Mouse (Mus musculus) forebrain, embryonic 16.5 days (tissue): ENCODE measurements around the gene Tuba8. TPM values are rescaled to one million over a fixed set of nuclear protein-coding genes. Genes with fewer than 3 reads are reported as not detected.

Experiments used
- ATAC-seq: fragments of 200-750 bp; cut with Nextera tagmentation; 2 replicates; pipeline ENCODE4 v1.8.0; 2017; ENCODE audit warnings: mild to moderate bottlenecking, moderate library complexity
- H3K27ac ChIP-seq: fragments of 300-500 bp; sonication (generic); 2 replicates; pipeline ENCODE4 v1.5.1; 2014; ENCODE audit warnings: low read length, control low read depth
- H3K27me3 ChIP-seq: fragments of 300-500 bp; sonication (generic); replicated peaks from 2 replicates; pipeline ENCODE4 v1.6.1; 2014; ENCODE audit warnings: low read length; ENCODE audit not compliant: control insufficient read depth, insufficient read depth
- H3K36me3 ChIP-seq: fragments of 300-500 bp; sonication (generic); 2 replicates; pipeline ENCODE4 v1.6.1; 2014; ENCODE audit not compliant: control insufficient read depth, insufficient read depth
- H3K4me1 ChIP-seq: fragments of 300-500 bp; sonication (generic); replicated peaks from 2 replicates; pipeline ENCODE4 v1.6.1; 2014; ENCODE audit warnings: low read length; ENCODE audit not compliant: control insufficient read depth, insufficient read depth
- H3K4me2 ChIP-seq: fragments of 300-500 bp; sonication (generic); 2 replicates; pipeline ENCODE4 v1.6.1; 2014; ENCODE audit warnings: mild to moderate bottlenecking, low read length, control low read depth
- H3K4me3 ChIP-seq: fragments of 300-500 bp; sonication (generic); replicated peaks from 2 replicates; pipeline ENCODE4 v1.5.1; 2014; ENCODE audit warnings: mild to moderate bottlenecking, low read length, control low read depth
- H3K9ac ChIP-seq: fragments of 300-500 bp; sonication (generic); replicated peaks from 2 replicates; pipeline ENCODE4 v1.6.1; 2014; ENCODE audit warnings: low read depth, low read length, control low read depth
- H3K9me3 ChIP-seq: fragments of 300-500 bp; sonication (generic); 2 replicates; pipeline ENCODE4 v1.6.1; 2016; ENCODE audit warnings: low read length; ENCODE audit not compliant: control insufficient read depth
- WGBS: fragments of 180-500 bp; shearing (Covaris S2); extraction: QIAGEN DNeasy Blood & Tissue Kit; methylation state at CpG from one replicate; pipeline ENCODE4 v1.1.7; 2014; 5-methylcytosine and 5-hydroxymethylcytosine counted together
- polyA plus RNA-seq: library from polyadenylated mRNA; unstranded; fragments of >200 nt; fragmentation: Nextera tagmentation; extraction: Ambion mirVana; gene quantifications from 2 replicates; pipeline ENCODE4 v1.2.1, GENCODE M21; 2015

The Tuba8 gene
- polyA plus RNA-seq, 1 experiment from 2014 or later: 0.35 TPM

- H3K9ac ChIP-seq: no peak overlapping the region
- peaks cover 9% of the 10 kb centered on the region for H3K4me1 ChIP-seq
- H3K27me3 ChIP-seq: no peaks in the 10 kb centered on the region
- H3K27ac ChIP-seq: no peak overlapping the region
- ATAC-seq: no peak
- no peak overlapping the region for H3K4me3 ChIP-seq
- no peaks in the 10 kb centered on the region for H3K36me3 ChIP-seq
- H3K9me3 ChIP-seq: no peaks in the 10 kb centered on the region
- H3K4me2 ChIP-seq: no peak overlapping the region
- WGBS: 79% methylated on average over 2 of the region's 2 CpGs
Observed at GRCm38 (mm10) chr6:121241780-121242179, 31.3 kb downstream of the Tuba8 start.

DNA sequence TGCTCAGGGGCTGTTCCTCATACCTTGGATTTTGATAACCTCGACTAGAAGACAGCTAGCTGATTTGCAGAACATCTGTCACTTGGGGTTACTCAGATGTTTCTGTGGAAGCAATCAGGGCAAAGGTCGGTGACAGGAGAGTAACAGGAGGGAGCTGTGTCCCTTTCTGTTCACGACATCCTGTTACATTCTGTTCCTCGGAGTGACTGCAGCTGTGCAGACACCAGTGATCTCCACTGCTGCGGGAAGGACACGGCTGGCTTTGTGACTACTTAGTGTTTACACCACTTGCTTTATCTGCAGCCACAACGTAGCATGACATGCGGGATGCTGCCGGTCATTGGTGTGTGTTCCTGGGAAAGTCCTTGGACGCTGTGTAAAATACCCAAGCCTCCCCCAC is 32.7 kb downstream of the Tuba8 start:
- WGBS: 76% methylated on average over 10 of the region's 10 CpGs
- no peaks in the 10 kb centered on the region for H3K9me3 ChIP-seq
- no peaks in the 10 kb centered on the region for H3K36me3 ChIP-seq
- H3K27ac ChIP-seq: no peak overlapping the region
- no peaks in the 10 kb centered on the region for H3K27me3 ChIP-seq
- H3K4me1 ChIP-seq: peaks cover 9% of the 10 kb centered on the region
- no peak for ATAC-seq
- no peak overlapping the region for H3K4me3 ChIP-seq
- H3K4me2 ChIP-seq: no peak overlapping the region
- H3K9ac ChIP-seq: no peak overlapping the region

DNA sequence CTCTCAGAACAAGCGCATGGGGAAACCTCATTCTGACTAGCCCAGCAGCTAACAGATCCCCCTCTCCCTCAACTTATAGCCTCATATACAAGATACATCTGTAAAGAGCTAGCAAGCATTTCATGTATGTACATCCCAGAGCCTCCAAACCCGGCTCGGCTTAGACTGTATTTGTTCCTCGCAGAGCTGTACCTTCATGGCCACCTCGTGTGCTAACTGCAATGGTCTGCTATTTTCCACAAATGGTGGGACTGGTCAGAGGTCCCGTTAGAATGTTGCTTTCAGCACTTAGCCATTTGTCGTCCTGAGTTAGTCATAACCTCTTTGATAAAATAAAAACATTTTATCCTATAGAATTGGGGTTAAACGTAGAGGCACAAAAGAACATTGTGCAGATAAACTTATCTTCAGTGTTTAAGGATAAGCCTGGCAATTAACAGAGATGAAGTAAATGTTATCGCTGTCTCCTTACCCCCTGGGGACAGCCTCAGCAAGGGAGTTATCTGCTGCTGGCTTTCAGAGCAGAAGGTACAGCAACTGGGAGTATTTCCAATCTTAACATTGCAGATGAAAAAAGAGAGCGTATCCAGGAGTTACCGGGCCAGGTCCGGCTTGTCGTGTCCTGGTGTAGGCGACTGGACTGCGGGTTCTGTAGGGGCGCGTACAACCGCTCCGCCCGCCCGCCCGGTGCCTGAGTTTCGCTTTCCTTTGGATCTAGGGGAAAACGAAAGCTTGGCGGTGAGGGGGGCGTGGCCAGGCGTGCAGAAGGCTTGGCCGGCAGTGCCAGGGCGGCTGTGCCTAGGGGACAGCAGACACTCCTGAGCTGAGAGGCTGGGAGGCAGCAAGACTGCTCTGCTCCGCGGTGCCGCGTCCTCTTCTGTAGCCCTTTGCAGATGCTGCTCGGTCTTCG is 34.9 kb downstream of the Tuba8 start, which contains the start of gene Usp18:
Usp18 (plus strand) TSS at position 780 of the 910 bp plus-strand sequence.
- H3K27me3 ChIP-seq: no peaks in the 10 kb centered on the region
- peaks cover 9% of the 10 kb centered on the region for H3K4me1 ChIP-seq
- peak within 1 kb of the TSS; percentile 51 for H3K9ac ChIP-seq
- no peak within 1 kb of the TSS for H3K27ac ChIP-seq
- H3K4me3 ChIP-seq: peak within 1 kb of the TSS; percentile 51
- H3K4me2 ChIP-seq: peak within 1 kb of the TSS; percentile 77
- ATAC-seq: peak; percentile 98
- no peaks in the 10 kb centered on the region for H3K9me3 ChIP-seq
- 10% methylated on average over 35 of the region's 35 CpGs for WGBS
- no peaks in the 10 kb centered on the region for H3K36me3 ChIP-seq

- ATAC-seq: peak; percentile 37
- WGBS: 11% methylated on average over 4 of the region's 4 CpGs
- Histone ChIP-seq H3K9ac (peak overlapping the region; percentile 51), H3K4me1 (peaks cover 9% of the 10 kb centered on the region), H3K27ac (no peak overlapping the region), H3K36me3 (no peaks in the 10 kb centered on the region), H3K4me2 (peak overlapping the region; percentile 77), H3K4me3 (peak overlapping the region; percentile 51), H3K27me3 (no peaks in the 10 kb centered on the region), H3K9me3 (no peaks in the 10 kb centered on the region)
Observed at GRCm38 (mm10) chr6:121246037-121246361, 35.5 kb downstream of the Tuba8 start.

- Histone ChIP-seq H3K9me3 (no peaks in the 10 kb centered on the region), H3K4me1 (peaks cover 5% of the 10 kb centered on the region), H3K4me2 (no peak overlapping the region), H3K27me3 (no peaks in the 10 kb centered on the region), H3K4me3 (no peak overlapping the region), H3K9ac (no peak overlapping the region), H3K27ac (no peak overlapping the region), H3K36me3 (no peaks in the 10 kb centered on the region)
- no peak for ATAC-seq
- WGBS: 40% methylated on average over 1 of the region's 1 CpGs
Observed at GRCm38 (mm10) chr6:121250406-121250805, 39.9 kb downstream of the Tuba8 start.

DNA sequence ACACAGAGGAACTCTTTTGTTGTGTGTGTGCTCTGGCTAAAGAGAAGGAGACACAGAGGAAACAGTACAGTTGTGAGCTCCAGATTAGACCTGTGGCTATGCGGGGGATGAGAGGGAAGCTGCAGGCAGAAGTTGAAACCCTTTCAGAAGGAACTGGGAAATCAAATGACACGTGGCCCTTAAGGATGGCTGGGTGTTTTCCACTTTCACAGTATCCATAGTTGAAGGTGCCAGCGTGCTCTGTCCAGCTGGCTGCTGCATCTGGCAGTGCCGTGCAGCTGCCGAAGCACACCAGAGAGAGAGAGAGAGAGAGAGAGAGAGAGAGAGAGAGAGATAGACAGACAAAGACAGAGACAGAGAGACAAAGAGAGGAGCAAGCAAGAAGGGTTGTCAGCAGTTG is 40.8 kb downstream of the Tuba8 start:
- Histone ChIP-seq H3K36me3 (no peaks in the 10 kb centered on the region), H3K9me3 (no peaks in the 10 kb centered on the region), H3K4me1 (no peaks in the 10 kb centered on the region), H3K27ac (no peak overlapping the region), H3K4me2 (no peak overlapping the region), H3K9ac (no peak overlapping the region), H3K4me3 (no peak overlapping the region), H3K27me3 (no peaks in the 10 kb centered on the region)
- WGBS: 56% methylated on average over 5 of the region's 5 CpGs
- no peak for ATAC-seq

- Histone ChIP-seq H3K4me3 (no peak overlapping the region), H3K27ac (no peak overlapping the region), H3K36me3 (no peaks in the 10 kb centered on the region), H3K9ac (no peak overlapping the region), H3K4me2 (no peak overlapping the region), H3K27me3 (no peaks in the 10 kb centered on the region), H3K9me3 (0 out of 2 replicates have a peak, but pooled peaks cover 4% of the 10 kb centered on the region), H3K4me1 (no peaks in the 10 kb centered on the region)
- 31% methylated on average over 9 of the region's 9 CpGs for WGBS
- no peak for ATAC-seq
Observed at GRCm38 (mm10) chr6:121260548-121260947, 50.1 kb downstream of the Tuba8 start.

- WGBS: 90% methylated on average over 8 of the region's 8 CpGs
Observed at GRCm38 (mm10) chr6:121261233-121261632, 50.7 kb downstream of the Tuba8 start.

DNA sequence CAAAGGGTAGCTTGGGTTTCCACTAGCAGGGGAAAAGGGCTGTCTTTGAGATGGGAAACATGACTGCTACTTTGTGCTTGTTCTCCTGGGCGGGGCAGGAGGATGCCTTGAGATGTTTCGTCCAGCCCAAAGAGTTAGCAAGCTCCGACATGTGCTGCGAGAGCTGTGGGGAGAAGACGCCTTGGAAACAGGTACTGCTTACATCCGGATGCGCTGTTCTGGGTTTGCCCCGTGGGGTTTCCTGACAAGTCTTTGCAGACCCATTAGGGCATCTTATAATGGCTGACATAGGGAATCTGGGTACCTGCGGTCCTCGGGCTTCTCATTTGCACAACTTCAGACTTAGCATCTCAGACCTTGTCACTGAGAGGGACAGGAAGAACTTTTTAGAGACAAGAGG is 51.5 kb downstream of the Tuba8 start:
- no peaks in the 10 kb centered on the region for H3K36me3 ChIP-seq
- WGBS: 95% methylated on average over 10 of the region's 10 CpGs
- ATAC-seq: no peak
- H3K27ac ChIP-seq: no peak overlapping the region
- H3K9ac ChIP-seq: no peak overlapping the region
- H3K4me3 ChIP-seq: no peak overlapping the region
- no peaks in the 10 kb centered on the region for H3K4me1 ChIP-seq
- no peaks in the 10 kb centered on the region for H3K27me3 ChIP-seq
- 0 out of 2 replicates have a peak, but pooled peaks cover 4% of the 10 kb centered on the region for H3K9me3 ChIP-seq
- H3K4me2 ChIP-seq: no peak overlapping the region

More at GRCm38 (mm10) chr6:121261233-121261632, 50.7 kb downstream of the Tuba8 start:
- Histone ChIP-seq H3K4me3 (no peak overlapping the region), H3K9me3 (0 out of 2 replicates have a peak, but pooled peaks cover 4% of the 10 kb centered on the region), H3K27ac (no peak overlapping the region), H3K27me3 (no peaks in the 10 kb centered on the region), H3K9ac (no peak overlapping the region), H3K4me1 (no peaks in the 10 kb centered on the region), H3K4me2 (no peak overlapping the region), H3K36me3 (no peaks in the 10 kb centered on the region)
- ATAC-seq: no peak
